Mouse (Mus musculus): Measurements from ENCODE around the gene Ndufaf5. TPM values are rescaled to one million over a fixed set of nuclear protein-coding genes. Genes with fewer than 3 reads are reported as not detected.

Ndufaf5 gene
- polyA plus RNA-seq, 1 experiment from 2014 or later, result 25.3 TPM

GRCm38 (mm10) chr2:140200713-140201112 is 30.3 kb downstream of the Ndufaf5 start:
- WGBS, result 59% methylated on average over 2 of the region's 2 CpGs
- Histone ChIP-seq H3K4me2 (replicated peaks; ENCODE audit: low read depth, low read length) (no peak overlapping the region), H3K9ac (replicated peaks; ENCODE audit: low read depth, low read length) (no peak overlapping the region), H3K36me3 (ENCODE audit: control insufficient read depth, insufficient read depth, low read length) (peaks cover 23% of the 10 kb centered on the region), H3K9me3 (ENCODE audit: control insufficient read depth, low read depth, low read length) (no peaks in the 10 kb centered on the region), H3K4me1 (ENCODE audit: control insufficient read depth, insufficient read depth, low read length) (no peaks in the 10 kb centered on the region), H3K27ac (ENCODE audit: low read length) (no peak overlapping the region), H3K27me3 (ENCODE audit: control insufficient read depth, insufficient read depth, low read length) (no peaks in the 10 kb centered on the region), H3K4me3 (ENCODE audit: low read depth, low read length) (no peak overlapping the region)
- no peak for ATAC-seq (ENCODE audit: insufficient number of reproducible peaks, insufficient read depth, low FRiP score, low read depth)

- no peak for ATAC-seq (ENCODE audit: insufficient number of reproducible peaks, insufficient read depth, low FRiP score, low read depth)
- Histone ChIP-seq H3K27ac (ENCODE audit: low read length) (no peak overlapping the region), H3K4me1 (ENCODE audit: control insufficient read depth, insufficient read depth, low read length) (no peaks in the 10 kb centered on the region), H3K4me2 (replicated peaks; ENCODE audit: low read depth, low read length) (no peak overlapping the region), H3K4me3 (ENCODE audit: low read depth, low read length) (no peak overlapping the region), H3K27me3 (ENCODE audit: control insufficient read depth, insufficient read depth, low read length) (no peaks in the 10 kb centered on the region), H3K9me3 (ENCODE audit: control insufficient read depth, low read depth, low read length) (no peaks in the 10 kb centered on the region), H3K9ac (replicated peaks; ENCODE audit: low read depth, low read length) (no peak overlapping the region), H3K36me3 (ENCODE audit: control insufficient read depth, insufficient read depth, low read length) (peaks cover 23% of the 10 kb centered on the region)
- 85% methylated on average over 5 of the region's 5 CpGs for WGBS
Observed at GRCm38 (mm10) chr2:140202573-140202972, 32.1 kb downstream of the Ndufaf5 start.

GRCm38 (mm10) chr2:140203756-140204155 is 33.3 kb downstream of the Ndufaf5 start:
- Histone ChIP-seq H3K4me2 (replicated peaks; ENCODE audit: low read depth, low read length) (no peak overlapping the region), H3K9me3 (ENCODE audit: control insufficient read depth, low read depth, low read length) (no peaks in the 10 kb centered on the region), H3K36me3 (ENCODE audit: control insufficient read depth, insufficient read depth, low read length) (peaks cover 23% of the 10 kb centered on the region), H3K27me3 (ENCODE audit: control insufficient read depth, insufficient read depth, low read length) (no peaks in the 10 kb centered on the region), H3K4me1 (ENCODE audit: control insufficient read depth, insufficient read depth, low read length) (no peaks in the 10 kb centered on the region), H3K27ac (ENCODE audit: low read length) (no peak overlapping the region), H3K9ac (replicated peaks; ENCODE audit: low read depth, low read length) (no peak overlapping the region), H3K4me3 (ENCODE audit: low read depth, low read length) (no peak overlapping the region)
- WGBS, result 96% methylated on average over 7 of the region's 7 CpGs
- ATAC-seq (ENCODE audit: insufficient number of reproducible peaks, insufficient read depth, low FRiP score, low read depth), result no peak

GRCm38 (mm10) chr2:140214519-140215027 is 44.1 kb downstream of the Ndufaf5 start:
- 92% methylated on average over 4 of the region's 4 CpGs for WGBS
- no peak overlapping the region for H3K9ac ChIP-seq (replicated peaks; ENCODE audit: low read depth, low read length)
- H3K4me2 ChIP-seq (replicated peaks; ENCODE audit: low read depth, low read length), result no peak overlapping the region
- H3K36me3 ChIP-seq (ENCODE audit: control insufficient read depth, insufficient read depth, low read length), result no peaks in the 10 kb centered on the region
- H3K27me3 ChIP-seq (ENCODE audit: control insufficient read depth, insufficient read depth, low read length), result no peaks in the 10 kb centered on the region
- ATAC-seq (ENCODE audit: insufficient number of reproducible peaks, insufficient read depth, low FRiP score, low read depth), result no peak
- no peak overlapping the region for H3K4me3 ChIP-seq (ENCODE audit: low read depth, low read length)
- H3K27ac ChIP-seq (ENCODE audit: low read length), result no peak overlapping the region
- H3K4me1 ChIP-seq (ENCODE audit: control insufficient read depth, insufficient read depth, low read length), result no peaks in the 10 kb centered on the region
- no peaks in the 10 kb centered on the region for H3K9me3 ChIP-seq (ENCODE audit: control insufficient read depth, low read depth, low read length)

GRCm38 (mm10) chr2:140215415-140215814 is 45.0 kb downstream of the Ndufaf5 start:
- WGBS, result 66% methylated on average over 2 of the region's 2 CpGs
- no peaks in the 10 kb centered on the region for H3K27me3 ChIP-seq (ENCODE audit: control insufficient read depth, insufficient read depth, low read length)
- H3K9ac ChIP-seq (replicated peaks; ENCODE audit: low read depth, low read length), result no peak overlapping the region
- H3K36me3 ChIP-seq (ENCODE audit: control insufficient read depth, insufficient read depth, low read length), result no peaks in the 10 kb centered on the region
- no peak overlapping the region for H3K4me2 ChIP-seq (replicated peaks; ENCODE audit: low read depth, low read length)
- H3K27ac ChIP-seq (ENCODE audit: low read length), result no peak overlapping the region
- no peaks in the 10 kb centered on the region for H3K9me3 ChIP-seq (ENCODE audit: control insufficient read depth, low read depth, low read length)
- no peak overlapping the region for H3K4me3 ChIP-seq (ENCODE audit: low read depth, low read length)
- ATAC-seq (ENCODE audit: insufficient number of reproducible peaks, insufficient read depth, low FRiP score, low read depth), result no peak
- no peaks in the 10 kb centered on the region for H3K4me1 ChIP-seq (ENCODE audit: control insufficient read depth, insufficient read depth, low read length)

- no peak overlapping the region for H3K9ac ChIP-seq (replicated peaks; ENCODE audit: low read depth, low read length)
- H3K36me3 ChIP-seq (ENCODE audit: control insufficient read depth, insufficient read depth, low read length), result no peaks in the 10 kb centered on the region
- 76% methylated on average over 1 of the region's 1 CpGs for WGBS
- no peaks in the 10 kb centered on the region for H3K27me3 ChIP-seq (ENCODE audit: control insufficient read depth, insufficient read depth, low read length)
- H3K4me3 ChIP-seq (ENCODE audit: low read depth, low read length), result no peak overlapping the region
- no peaks in the 10 kb centered on the region for H3K9me3 ChIP-seq (ENCODE audit: control insufficient read depth, low read depth, low read length)
- H3K4me2 ChIP-seq (replicated peaks; ENCODE audit: low read depth, low read length), result no peak overlapping the region
- no peaks in the 10 kb centered on the region for H3K4me1 ChIP-seq (ENCODE audit: control insufficient read depth, insufficient read depth, low read length)
- no peak overlapping the region for H3K27ac ChIP-seq (ENCODE audit: low read length)
- no peak for ATAC-seq (ENCODE audit: insufficient number of reproducible peaks, insufficient read depth, low FRiP score, low read depth)
Observed at GRCm38 (mm10) chr2:140215965-140216364, 45.5 kb downstream of the Ndufaf5 start.

GRCm38 (mm10) chr2:140220325-140220724 is 49.9 kb downstream of the Ndufaf5 start:
- no peak for ATAC-seq (ENCODE audit: insufficient number of reproducible peaks, insufficient read depth, low FRiP score, low read depth)

GRCm38 (mm10) chr2:140230295-140230694 is 59.8 kb downstream of the Ndufaf5 start:
- Histone ChIP-seq H3K4me3 (ENCODE audit: low read depth, low read length) (no peak overlapping the region), H3K27ac (ENCODE audit: low read length) (no peak overlapping the region), H3K9ac (replicated peaks; ENCODE audit: low read depth, low read length) (no peak overlapping the region), H3K9me3 (ENCODE audit: control insufficient read depth, low read depth, low read length) (no peaks in the 10 kb centered on the region), H3K36me3 (ENCODE audit: control insufficient read depth, insufficient read depth, low read length) (no peaks in the 10 kb centered on the region), H3K27me3 (ENCODE audit: control insufficient read depth, insufficient read depth, low read length) (no peaks in the 10 kb centered on the region), H3K4me2 (replicated peaks; ENCODE audit: low read depth, low read length) (no peak overlapping the region), H3K4me1 (ENCODE audit: control insufficient read depth, insufficient read depth, low read length) (no peaks in the 10 kb centered on the region)
- no peak for ATAC-seq (ENCODE audit: insufficient number of reproducible peaks, insufficient read depth, low FRiP score, low read depth)
- WGBS, result 56% methylated on average over 1 of the region's 1 CpGs

More at GRCm38 (mm10) chr2:140220325-140220724, 49.9 kb downstream of the Ndufaf5 start:
- no peak overlapping the region for H3K27ac ChIP-seq (ENCODE audit: low read length)
- H3K9me3 ChIP-seq (ENCODE audit: control insufficient read depth, low read depth, low read length), result no peaks in the 10 kb centered on the region
- H3K4me3 ChIP-seq (ENCODE audit: low read depth, low read length), result no peak overlapping the region
- no peaks in the 10 kb centered on the region for H3K27me3 ChIP-seq (ENCODE audit: control insufficient read depth, insufficient read depth, low read length)
- WGBS, result 66% methylated on average over 8 of the region's 8 CpGs
- H3K4me1 ChIP-seq (ENCODE audit: control insufficient read depth, insufficient read depth, low read length), result no peaks in the 10 kb centered on the region
- no peaks in the 10 kb centered on the region for H3K36me3 ChIP-seq (ENCODE audit: control insufficient read depth, insufficient read depth, low read length)
- no peak overlapping the region for H3K4me2 ChIP-seq (replicated peaks; ENCODE audit: low read depth, low read length)
- no peak overlapping the region for H3K9ac ChIP-seq (replicated peaks; ENCODE audit: low read depth, low read length)

- no peak overlapping the region for H3K9ac ChIP-seq (replicated peaks; ENCODE audit: low read depth, low read length)
Observed at GRCm38 (mm10) chr2:140237245-140237644, 66.8 kb downstream of the Ndufaf5 start.

More at GRCm38 (mm10) chr2:140237245-140237644, 66.8 kb downstream of the Ndufaf5 start:
- Histone ChIP-seq H3K4me3 (ENCODE audit: low read depth, low read length) (no peak overlapping the region), H3K4me2 (replicated peaks; ENCODE audit: low read depth, low read length) (no peak overlapping the region), H3K9me3 (ENCODE audit: control insufficient read depth, low read depth, low read length) (no peaks in the 10 kb centered on the region), H3K36me3 (ENCODE audit: control insufficient read depth, insufficient read depth, low read length) (no peaks in the 10 kb centered on the region), H3K27ac (ENCODE audit: low read length) (no peak overlapping the region), H3K4me1 (ENCODE audit: control insufficient read depth, insufficient read depth, low read length) (no peaks in the 10 kb centered on the region), H3K27me3 (ENCODE audit: control insufficient read depth, insufficient read depth, low read length) (no peaks in the 10 kb centered on the region)
- peak; percentile 56; the same call in 1 of the 2 replicates for ATAC-seq (ENCODE audit: insufficient number of reproducible peaks, insufficient read depth, low FRiP score, low read depth)
- WGBS, result 47% methylated on average over 6 of the region's 6 CpGs

Measured in stomach, embryonic 14.5 days (tissue).